Mouse (Mus musculus) embryonic fibroblast, embryonic 13.5 days (primary cell): Measurements from ENCODE around the gene Polrmt.

Source experiments
- CTCF ChIP-seq: IDR thresholded peaks from 2 replicates; pipeline ENCODE4 v1.5.1; 2011; ENCODE audit warnings: mild to moderate bottlenecking, control low read depth, low read length, moderate library complexity, borderline replicate concordance; ENCODE audit not compliant: insufficient read depth
- POLR2A ChIP-seq: IDR thresholded peaks from 2 replicates; pipeline ENCODE4 v1.6.1; 2011; ENCODE audit warnings: low read depth, mild to moderate bottlenecking, control low read depth, low read length, moderate library complexity

DNA sequence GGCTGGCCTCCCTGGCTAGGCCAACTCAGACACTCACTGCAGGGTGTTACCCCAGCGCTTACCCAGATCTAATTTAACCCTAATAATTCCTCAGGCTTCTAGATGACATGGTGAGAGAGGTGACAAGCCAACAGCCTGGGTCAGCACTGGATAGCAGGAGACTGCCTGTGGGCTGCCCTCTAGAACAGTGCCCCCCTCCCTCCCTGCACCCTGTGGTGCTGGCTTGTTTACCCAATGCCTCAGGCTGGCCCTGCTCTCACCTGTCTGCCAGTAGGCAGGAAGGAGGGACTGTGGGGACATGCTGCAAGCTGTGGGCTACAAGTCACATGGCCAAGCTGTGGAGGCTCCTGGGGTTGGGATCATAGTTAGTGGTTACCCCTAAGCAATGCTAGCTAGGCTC is 39.2 kb downstream of the Polrmt start:
- TF ChIP-seq CTCF = no peak
- no peak for TF ChIP-seq POLR2A
